22 mouse cellular contexts compared by ENCODE assay signal in genomic region chr19:4326106-4326505, GRCm38 (mm10). TPM values are rescaled to one million over a fixed set of nuclear protein-coding genes. Genes with fewer than 3 reads are reported as not detected.
DNase-seq lines count a peak whose midpoint lies in the region; ATAC-seq and TF ChIP-seq lines count a peak whose summit lies in the region.
"Had no signal": no experiment of that assay in that cellular context is flagged by ENCODE, and none has a peak within 500 bp of the region (broad histone marks: within the 10 kb centered on the region; RNA-seq: fewer than 3 reads in every experiment).

No protein-coding gene starts in this region.

- no peaks in the 10 kb centered on the region for H3K27me3 ChIP-seq in kidney, embryonic 15.5 days
- no peaks in the 10 kb centered on the region for H3K27me3 ChIP-seq in ES-Bruce4 (ENCODE audit: control insufficient read depth, insufficient read depth, low read length, poor library complexity, severe bottlenecking)
- H3K27me3 ChIP-seq: CH12.LX; embryonic facial prominence, embryonic 12.5 days; forebrain, embryonic 15.5 days; heart, embryonic 15.5 days; intestine, embryonic 15.5 days had no signal

- no peak for TF ChIP-seq POLR2A in ES-Bruce4 (IDR thresholded peaks at IDR 0.05; ENCODE audit: insufficient read depth, low read length)

- no peak for ATAC-seq in kidney, embryonic 15.5 days (replicated peaks; ENCODE audit: low FRiP score)
- 0 out of 2 replicates have a peak, but pooled peaks have one; percentile 37 for ATAC-seq in erythroblast, adult 5-6 weeks (replicated peaks; ENCODE audit: low FRiP score, poor library complexity, severe bottlenecking)
- ATAC-seq: forebrain, embryonic 15.5 days; intestine, embryonic 15.5 days had no signal

- H3K4me3 ChIP-seq in gastrocnemius, adult 2 months = no peak overlapping the region
- no peak overlapping the region for H3K4me3 ChIP-seq in kidney, embryonic 15.5 days (replicated peaks)
- H3K4me3 ChIP-seq in ES-Bruce4 (ENCODE audit: low read depth, low read length) = no peak overlapping the region
- H3K4me3 ChIP-seq: embryonic facial prominence, embryonic 12.5 days; erythroblast, embryonic 14.5 days; forebrain, embryonic 15.5 days; heart, adult 2 months; heart, embryonic 15.5 days; hindbrain, embryonic 10.5 days; intestine, embryonic 15.5 days had no signal

- H3K27ac ChIP-seq in gastrocnemius, adult 2 months = peak overlapping the region; percentile 67
- no peak overlapping the region for H3K27ac ChIP-seq in kidney, embryonic 15.5 days
- peak overlapping the region; percentile 8; the same call in 1 of the 2 replicates for H3K27ac ChIP-seq in ES-Bruce4 (ENCODE audit: insufficient read depth, low read length)
- H3K27ac ChIP-seq: embryonic facial prominence, embryonic 12.5 days; forebrain, embryonic 15.5 days; heart, adult 2 months; heart, embryonic 15.5 days; hindbrain, embryonic 10.5 days; hindbrain, embryonic 14.5 days; intestine, embryonic 15.5 days had no signal

- peaks cover 97% of the 10 kb centered on the region for H3K36me3 ChIP-seq in kidney, embryonic 15.5 days
- peaks cover 70% of the 10 kb centered on the region for H3K36me3 ChIP-seq in ES-Bruce4 (ENCODE audit: control insufficient read depth, insufficient read depth, low read length, poor library complexity, severe bottlenecking)

- intact Hi-C loops in gastrocnemius, adult 2 months (cut with DNase I) = no loop called here
- intact Hi-C loops in gastrocnemius, postnatal 14 days (cut with DNase I; ENCODE audit: low total_unique reads) = no loop called here

- H3K4me1 ChIP-seq in kidney, embryonic 15.5 days = peaks cover 5% of the 10 kb centered on the region
- no peaks in the 10 kb centered on the region for H3K4me1 ChIP-seq in ES-Bruce4 (ENCODE audit: control insufficient read depth, insufficient read depth, low read length)
- H3K4me1 ChIP-seq: embryonic facial prominence, embryonic 12.5 days; heart, embryonic 15.5 days had no signal

- no peak overlapping the region for H3K9ac ChIP-seq in kidney, embryonic 15.5 days
- H3K9ac ChIP-seq in ES-Bruce4 (ENCODE audit: low read depth, poor library complexity, severe bottlenecking) = no peak overlapping the region
- H3K9ac ChIP-seq: embryonic facial prominence, embryonic 12.5 days; forebrain, embryonic 15.5 days; heart, embryonic 15.5 days; hindbrain, embryonic 14.5 days; intestine, embryonic 15.5 days had no signal

- no peak for DNase-seq in gastrocnemius, adult 2 months
- DNase-seq in gastrocnemius, postnatal 14 days = no peak
- DNase-seq in kidney, adult 9 months = peak; percentile 64
- no peak for DNase-seq in thymus, postnatal 14 days
- DNase-seq: adrenal gland, adult 8-10 months; adrenal gland, postnatal 36 days; embryo, embryonic 11 days; gastrocnemius, postnatal 36 days; heart, postnatal 14 days had no signal

- no peak for TF ChIP-seq EP300 in ES-Bruce4 (IDR thresholded peaks at IDR 0.05; ENCODE audit: insufficient read depth, low read depth, low read length)

- TF ChIP-seq CTCF in gastrocnemius, adult 2 months (IDR thresholded peaks at IDR 0.05) = no peak
- TF ChIP-seq CTCF in ES-Bruce4 (IDR thresholded peaks at IDR 0.05; ENCODE audit: low read depth, low read length) = no peak

- WGBS in kidney, embryonic 15.5 days = 87% methylated on average over 3 of the region's 3 CpGs

- no peaks in the 10 kb centered on the region for H3K9me3 ChIP-seq in kidney, embryonic 15.5 days (replicated peaks)
- no peaks in the 10 kb centered on the region for H3K9me3 ChIP-seq in ES-Bruce4 (replicated peaks; ENCODE audit: control insufficient read depth, insufficient read depth, low read length, poor library complexity, severe bottlenecking)
- H3K9me3 ChIP-seq: embryonic facial prominence, embryonic 12.5 days; forebrain, embryonic 15.5 days; heart, embryonic 15.5 days; hindbrain, embryonic 10.5 days; intestine, embryonic 15.5 days had no signal

- no peak overlapping the region for H3K4me2 ChIP-seq in kidney, embryonic 15.5 days
- H3K4me2 ChIP-seq: embryonic facial prominence, embryonic 12.5 days; forebrain, embryonic 15.5 days; heart, embryonic 11.5 days; heart, embryonic 15.5 days; hindbrain, embryonic 14.5 days; intestine, embryonic 15.5 days had no signal

RNA-seq across cellular contexts. Expression of gene Grk2, which starts 20.1 kb away (rescaled TPM):
- 10 to 100 TPM; 56.6 to 61.2 TPM for total RNA-seq in gastrocnemius, adult 2 months (2021)
- total RNA-seq in gastrocnemius, postnatal 14 days (2021) = 10 to 100 TPM; 31.8 to 36.4 TPM
- 15.7 and 17.9 TPM in 2 replicates for polyA plus RNA-seq in kidney, embryonic 15.5 days (2015; fragmentation: Nextera tagmentation; extraction: Ambion mirVana)
- 40.2 and 46.4 TPM in 2 replicates for polyA plus RNA-seq in ES-Bruce4 (2011; ENCODE audit: insufficient read depth, insufficient read length, low read depth, missing spikeins)
- total RNA-seq in erythroblast, adult 5-6 weeks (2015; ENCODE audit: low replicate concordance) = 63.4 and 93.2 TPM in 2 replicates
- 40.1 and 60.1 TPM in 2 replicates for total RNA-seq in erythroblast, adult 5-6 weeks (2017; ENCODE audit: low replicate concordance)

RNA-seq across cellular contexts. Expression of gene Ankrd13d, which starts 43.2 kb away (rescaled TPM):
- under 1 TPM; 0.45 to 0.64 TPM for total RNA-seq in gastrocnemius, adult 2 months (2021)
- total RNA-seq in gastrocnemius, postnatal 14 days (2021) = under 1 TPM; 0.62 to 0.90 TPM
- 8.3 and 8.5 TPM in 2 replicates for polyA plus RNA-seq in kidney, embryonic 15.5 days (2015; fragmentation: Nextera tagmentation; extraction: Ambion mirVana)
- 4.9 and 6.5 TPM in 2 replicates for polyA plus RNA-seq in ES-Bruce4 (2011; ENCODE audit: insufficient read depth, insufficient read length, low read depth, missing spikeins)
- total RNA-seq in erythroblast, adult 5-6 weeks (2015; ENCODE audit: low replicate concordance) = 0.63 TPM in 1 of 2 replicates, not detected in the other
- 0.84 TPM in 1 of 2 replicates, not detected in the other for total RNA-seq in erythroblast, adult 5-6 weeks (2017; ENCODE audit: low replicate concordance)

RNA-seq across cellular contexts. Expression of gene Ssh3, which starts 57.1 kb away (rescaled TPM):
- 1 to 10 TPM; 3.3 to 3.9 TPM for total RNA-seq in gastrocnemius, adult 2 months (2021)
- total RNA-seq in gastrocnemius, postnatal 14 days (2021) = 1 to 10 TPM; 2.6 to 4.4 TPM
- polyA plus RNA-seq in kidney, embryonic 15.5 days (2015; fragmentation: Nextera tagmentation; extraction: Ambion mirVana) = 15.1 and 15.9 TPM in 2 replicates
- 8.5 and 9.2 TPM in 2 replicates for polyA plus RNA-seq in ES-Bruce4 (2011; ENCODE audit: insufficient read depth, insufficient read length, low read depth, missing spikeins)
- total RNA-seq in erythroblast, adult 5-6 weeks (2015; ENCODE audit: low replicate concordance) = 0.42 and 3.8 TPM in 2 replicates
- total RNA-seq in erythroblast, adult 5-6 weeks (2017; ENCODE audit: low replicate concordance) = 3.0 and 3.2 TPM in 2 replicates
